Mouse (Mus musculus) hindbrain, embryonic 11.5 days (tissue): ENCODE measurements around the gene Map2k1. TPM values are rescaled to one million over a fixed set of nuclear protein-coding genes. Genes with fewer than 3 reads are reported as not detected.
A peak's percentile ranks its signal among the peaks of the same experiment; 100 is the strongest.

Source experiments
- ATAC-seq: fragments of 200-750 bp; cut with Nextera tagmentation; 2 replicates; pipeline ENCODE4 v1.8.0; 2017; ENCODE audit warnings: mild to moderate bottlenecking, moderate TSS enrichment, moderate library complexity; ENCODE audit not compliant: low FRiP score
- DNase-seq: peaks from one replicate; pipeline ENCODE4 v3.0.0-alpha.2; 2015; ENCODE audit warnings: low spot score
- H3K27ac ChIP-seq: fragments of 300-500 bp; sonication (generic); 2 replicates; pipeline ENCODE4 v1.5.1; 2014; ENCODE audit warnings: mild to moderate bottlenecking, low read depth, low read length
- H3K27me3 ChIP-seq: fragments of 300-500 bp; sonication (generic); 2 replicates; pipeline ENCODE4 v1.6.1; 2014; ENCODE audit warnings: mild to moderate bottlenecking, low read length, moderate library complexity, mixed read lengths; ENCODE audit not compliant: control insufficient read depth, insufficient read depth
- H3K36me3 ChIP-seq: fragments of 300-500 bp; sonication (generic); 2 replicates; pipeline ENCODE4 v1.6.1; 2014; ENCODE audit warnings: mild to moderate bottlenecking, low read length, moderate library complexity, mixed read lengths; ENCODE audit not compliant: control insufficient read depth, insufficient read depth
- H3K4me1 ChIP-seq: fragments of 300-500 bp; sonication (generic); replicated peaks from 2 replicates; pipeline ENCODE4 v1.6.1; 2014; ENCODE audit warnings: low read length, mixed read lengths; ENCODE audit not compliant: control insufficient read depth, insufficient read depth
- H3K4me2 ChIP-seq: fragments of 300-500 bp; sonication (generic); replicated peaks from 2 replicates; pipeline ENCODE4 v1.6.1; 2014; ENCODE audit warnings: mild to moderate bottlenecking, low read depth, low read length
- H3K4me3 ChIP-seq: fragments of 300-500 bp; sonication (generic); 2 replicates; pipeline ENCODE4 v1.5.1; 2014; ENCODE audit warnings: low read depth, low read length
- H3K9ac ChIP-seq: fragments of 300-500 bp; sonication (generic); 2 replicates; pipeline ENCODE4 v1.6.1; 2014; ENCODE audit warnings: low read depth, low read length
- H3K9me3 ChIP-seq: fragments of 300-500 bp; sonication (generic); 2 replicates; pipeline ENCODE4 v1.6.1; 2016; ENCODE audit warnings: low read length; ENCODE audit not compliant: control insufficient read depth
- WGBS: fragments of 180-500 bp; shearing (Covaris S2); extraction: QIAGEN DNeasy Blood & Tissue Kit; methylation state at CpG from one replicate; pipeline ENCODE4 v1.1.7; 2014; 5-methylcytosine and 5-hydroxymethylcytosine counted together
- polyA plus RNA-seq: library from polyadenylated mRNA; unstranded; fragments of >200 nt; fragmentation: Nextera tagmentation; extraction: Ambion mirVana; gene quantifications from 2 replicates; pipeline ENCODE4 v1.2.1, GENCODE M21; 2014

The Map2k1 gene
- polyA plus RNA-seq, 1 experiment from 2014 or later = 71.8 TPM

DNA sequence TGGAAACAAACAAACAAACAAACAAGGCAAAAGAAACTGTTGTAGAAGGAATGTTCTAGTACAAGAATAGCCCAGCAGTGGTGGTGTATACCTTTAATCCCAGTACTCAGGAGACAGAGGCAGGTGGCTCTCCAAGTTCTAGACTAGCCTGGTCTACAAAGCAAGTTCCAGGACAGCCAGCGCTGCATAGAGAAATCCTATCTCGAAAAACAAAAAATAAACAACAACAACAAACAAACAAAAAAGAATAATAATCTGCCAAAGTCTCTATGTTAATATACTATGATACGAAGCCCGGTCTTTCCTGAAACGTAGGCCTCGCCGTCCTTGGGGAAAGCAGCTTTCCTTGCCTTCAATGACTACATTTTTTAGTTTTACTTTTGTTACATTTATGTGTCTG is 17.4 kb downstream of the Map2k1 start:
- H3K27me3 ChIP-seq = no peaks in the 10 kb centered on the region
- 98% methylated on average over 7 of the region's 7 CpGs for WGBS
- no peak overlapping the region for H3K4me2 ChIP-seq
- ATAC-seq (no peak), DNase-seq (no peak)
- no peak overlapping the region for H3K9ac ChIP-seq
- no peak overlapping the region for H3K4me3 ChIP-seq
- H3K9me3 ChIP-seq = no peaks in the 10 kb centered on the region
- no peak overlapping the region for H3K27ac ChIP-seq
- no peaks in the 10 kb centered on the region for H3K36me3 ChIP-seq
- no peaks in the 10 kb centered on the region; the same call in 1 of the 2 replicates for H3K4me1 ChIP-seq

GRCm38 (mm10) chr9:64234768-64235435 is 18.5 kb downstream of the Map2k1 start, which contains the start of gene Uchl4:
Uchl4 (plus strand) TSS chr9:64235201.
- H3K36me3 ChIP-seq = no peaks in the 10 kb centered on the region
- no peak within 1 kb of the TSS for H3K4me3 ChIP-seq
- H3K27me3 ChIP-seq = no peaks in the 10 kb centered on the region
- no peaks in the 10 kb centered on the region for H3K9me3 ChIP-seq
- DNase-seq (no peak), ATAC-seq (no peak)
- no peak within 1 kb of the TSS; the same call in 1 of the 2 replicates for H3K27ac ChIP-seq
- no peak within 1 kb of the TSS for H3K9ac ChIP-seq
- no peaks in the 10 kb centered on the region; the same call in 1 of the 2 replicates for H3K4me1 ChIP-seq
- no peak within 1 kb of the TSS for H3K4me2 ChIP-seq
- 90% methylated on average over 8 of the region's 8 CpGs for WGBS

DNA sequence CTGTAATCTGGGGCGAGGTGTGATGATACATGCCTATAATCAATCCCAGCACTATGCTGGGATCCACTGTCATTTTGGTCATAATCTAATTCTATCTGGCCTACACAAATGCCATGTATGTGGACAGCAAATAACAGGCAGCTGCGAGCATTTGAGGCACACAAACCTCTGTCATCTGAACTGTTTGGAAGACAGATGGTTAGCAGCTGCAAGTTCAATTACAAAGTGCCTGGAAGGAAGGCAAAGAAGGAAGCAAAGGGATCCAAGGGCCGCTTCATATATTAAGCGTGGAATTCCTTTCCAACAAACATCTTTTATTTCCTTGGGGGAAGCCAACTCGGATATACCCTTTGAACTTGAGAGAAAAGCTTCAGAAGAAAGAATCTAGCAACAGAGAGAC is 19.8 kb downstream of the Map2k1 start:
- Histone ChIP-seq H3K9ac (no peak overlapping the region), H3K27ac (no peak overlapping the region), H3K4me2 (no peak overlapping the region), H3K27me3 (no peaks in the 10 kb centered on the region), H3K36me3 (no peaks in the 10 kb centered on the region), H3K4me3 (no peak overlapping the region), H3K4me1 (no peaks in the 10 kb centered on the region; the same call in 1 of the 2 replicates), H3K9me3 (no peaks in the 10 kb centered on the region)
- DNase-seq = peak; percentile 43
- 54% methylated on average over 5 of the region's 5 CpGs for WGBS
- no peak for ATAC-seq

DNA sequence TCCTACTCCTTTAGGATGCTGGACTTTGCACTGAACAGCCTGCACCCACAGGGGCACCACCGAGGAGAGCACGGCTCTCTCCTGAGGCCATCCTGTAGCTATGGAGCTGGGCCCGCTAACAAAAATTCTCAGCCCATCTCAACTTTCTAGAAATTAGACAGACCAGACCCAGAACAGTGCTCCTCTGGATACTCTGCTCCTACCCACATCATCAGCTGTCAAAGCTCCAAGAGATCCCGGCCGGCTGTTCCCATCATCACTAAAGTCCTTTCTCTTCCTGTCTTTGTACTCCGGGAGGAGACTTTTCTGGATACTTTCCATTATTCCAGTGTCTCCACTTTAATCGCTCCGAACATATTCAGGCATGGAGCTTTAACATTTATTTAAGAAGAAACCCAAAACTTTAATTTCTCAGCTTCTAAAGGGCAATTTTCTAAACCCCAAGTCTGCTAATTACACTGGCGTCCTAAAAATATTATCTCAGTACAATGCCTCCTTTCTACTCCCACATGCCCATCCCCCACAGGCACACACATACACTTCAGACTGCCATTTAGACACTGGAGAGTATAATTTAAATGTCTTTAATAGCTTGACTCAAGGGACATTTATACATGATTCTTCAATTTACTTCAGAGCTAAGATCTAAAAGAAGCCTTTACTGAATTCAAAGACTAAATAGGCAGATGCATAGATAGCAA is 21.0 kb downstream of the Map2k1 start:
- Histone ChIP-seq H3K4me1 (no peaks in the 10 kb centered on the region; the same call in 1 of the 2 replicates), H3K36me3 (no peaks in the 10 kb centered on the region), H3K4me3 (no peak overlapping the region), H3K4me2 (no peak overlapping the region), H3K9me3 (no peaks in the 10 kb centered on the region), H3K27ac (peak overlapping the region; percentile 62), H3K27me3 (no peaks in the 10 kb centered on the region), H3K9ac (no peak overlapping the region)
- ATAC-seq (no peak), DNase-seq (peak; percentile 36)
- WGBS = 71% methylated on average over 9 of the region's 9 CpGs

DNA sequence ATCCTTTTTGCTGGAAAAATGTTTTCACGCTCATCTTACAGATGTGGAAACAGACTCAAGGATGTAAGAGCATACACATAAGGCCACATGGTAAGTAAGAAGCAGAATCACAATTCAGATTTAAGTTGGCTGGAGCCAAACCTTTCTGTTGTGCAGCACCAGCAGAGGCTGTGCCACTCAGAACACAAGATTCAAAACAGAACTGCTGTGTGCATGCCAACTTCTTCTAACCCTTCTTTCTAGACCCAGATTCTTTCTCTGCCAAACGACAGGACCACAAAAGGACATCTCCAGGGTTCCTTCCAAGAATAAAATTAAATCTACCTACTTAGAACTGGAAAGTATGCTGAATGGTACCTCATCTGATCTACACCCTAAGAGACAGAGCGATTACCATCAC is 21.8 kb downstream of the Map2k1 start:
- Histone ChIP-seq H3K27me3 (no peaks in the 10 kb centered on the region), H3K9ac (no peak overlapping the region), H3K4me1 (no peaks in the 10 kb centered on the region; the same call in 1 of the 2 replicates), H3K27ac (peak overlapping the region; percentile 62; the same call in 1 of the 2 replicates), H3K9me3 (no peaks in the 10 kb centered on the region), H3K4me2 (no peak overlapping the region), H3K4me3 (no peak overlapping the region), H3K36me3 (no peaks in the 10 kb centered on the region)
- ATAC-seq = no peak
- 91% methylated on average over 3 of the region's 3 CpGs for WGBS
- no peak for DNase-seq

GRCm38 (mm10) chr9:64231171-64231570 is 22.3 kb downstream of the Map2k1 start:
- no peak overlapping the region for H3K4me3 ChIP-seq
- no peak overlapping the region for H3K9ac ChIP-seq
- 73% methylated on average over 5 of the region's 5 CpGs for WGBS
- DNase-seq = no peak
- no peaks in the 10 kb centered on the region for H3K9me3 ChIP-seq
- H3K27ac ChIP-seq = no peak overlapping the region
- no peaks in the 10 kb centered on the region for H3K36me3 ChIP-seq
- no peaks in the 10 kb centered on the region for H3K27me3 ChIP-seq
- ATAC-seq = no peak
- no peak overlapping the region for H3K4me2 ChIP-seq
- no peaks in the 10 kb centered on the region; the same call in 1 of the 2 replicates for H3K4me1 ChIP-seq

DNA sequence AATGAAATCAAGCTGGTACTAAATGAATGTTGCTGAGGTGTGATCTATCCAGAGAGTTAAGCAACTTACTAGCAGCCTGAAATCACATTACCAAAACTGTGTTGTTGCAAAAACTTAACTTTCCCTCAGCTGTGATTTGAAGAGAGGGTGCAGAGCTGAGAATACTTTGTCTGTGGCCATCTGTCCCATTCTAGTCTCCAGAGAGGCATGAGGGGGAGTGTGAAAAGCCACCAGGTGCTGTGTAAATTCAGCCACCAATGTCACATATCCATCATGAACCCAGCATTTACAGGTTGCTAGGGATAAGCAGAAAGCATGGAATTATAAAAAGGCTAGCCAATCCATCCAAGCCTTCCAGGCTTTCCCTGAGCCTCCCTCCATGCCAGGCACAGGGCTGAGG is 24.5 kb downstream of the Map2k1 start:
- no peak for ATAC-seq
- H3K9ac ChIP-seq = no peak overlapping the region
- no peak for DNase-seq
- no peak overlapping the region for H3K4me3 ChIP-seq
- H3K36me3 ChIP-seq = no peaks in the 10 kb centered on the region
- H3K4me2 ChIP-seq = no peak overlapping the region
- H3K27ac ChIP-seq = no peak overlapping the region
- no peaks in the 10 kb centered on the region; the same call in 1 of the 2 replicates for H3K4me1 ChIP-seq
- H3K27me3 ChIP-seq = no peaks in the 10 kb centered on the region
- H3K9me3 ChIP-seq = no peaks in the 10 kb centered on the region

- 88% methylated on average over 12 of the region's 12 CpGs for WGBS
- ATAC-seq = no peak
- no peak overlapping the region for H3K4me2 ChIP-seq
- H3K4me3 ChIP-seq = no peak overlapping the region
- no peak overlapping the region for H3K27ac ChIP-seq
- no peaks in the 10 kb centered on the region for H3K36me3 ChIP-seq
- H3K27me3 ChIP-seq = no peaks in the 10 kb centered on the region
- no peaks in the 10 kb centered on the region; the same call in 1 of the 2 replicates for H3K4me1 ChIP-seq
- H3K9me3 ChIP-seq = no peaks in the 10 kb centered on the region
- DNase-seq = no peak
- H3K9ac ChIP-seq = no peak overlapping the region
These were observed 25.7 kb downstream of the Map2k1 start for GRCm38 (mm10) chr9:64227736-64228135.

GRCm38 (mm10) chr9:64225805-64226204 is 27.6 kb downstream of the Map2k1 start:
- no peak for ATAC-seq

More at GRCm38 (mm10) chr9:64225805-64226204, 27.6 kb downstream of the Map2k1 start:
- Histone ChIP-seq H3K9ac (no peak overlapping the region), H3K4me1 (no peaks in the 10 kb centered on the region), H3K9me3 (no peaks in the 10 kb centered on the region), H3K36me3 (no peaks in the 10 kb centered on the region), H3K4me2 (no peak overlapping the region), H3K27me3 (no peaks in the 10 kb centered on the region), H3K4me3 (no peak overlapping the region), H3K27ac (no peak overlapping the region)
- DNase-seq = no peak
